Mouse (Mus musculus) liver, embryonic 11.5 days (tissue): ENCODE measurements around the gene Itgal. TPM values are rescaled to one million over a fixed set of nuclear protein-coding genes. Genes with fewer than 3 reads are reported as not detected.

ENCODE experiments used
- ATAC-seq: fragments of 200-750 bp; cut with Nextera tagmentation; replicated peaks from 2 replicates; pipeline ENCODE4 v1.8.0; 2017; ENCODE audit warnings: moderate number of reproducible peaks, mild to moderate bottlenecking, moderate TSS enrichment, moderate library complexity; ENCODE audit not compliant: low FRiP score
- DNase-seq: peaks from one replicate; pipeline ENCODE4 v3.0.0-alpha.2; 2017; ENCODE audit warnings: low spot score
- H3K27ac ChIP-seq: fragments of 300-500 bp; sonication (generic); 2 replicates; pipeline ENCODE4 v1.5.1; 2014; ENCODE audit warnings: mild to moderate bottlenecking, low read depth, low read length, control low read depth
- H3K27me3 ChIP-seq: fragments of 300-500 bp; sonication (generic); replicated peaks from 2 replicates; pipeline ENCODE4 v1.6.1; 2014; ENCODE audit warnings: low read length, mixed read lengths; ENCODE audit not compliant: control insufficient read depth, insufficient read depth
- H3K36me3 ChIP-seq: fragments of 300-500 bp; sonication (generic); 2 replicates; pipeline ENCODE4 v1.6.1; 2014; ENCODE audit warnings: mild to moderate bottlenecking, low read length, moderate library complexity, mixed read lengths; ENCODE audit not compliant: control insufficient read depth, insufficient read depth
- H3K4me1 ChIP-seq: fragments of 300-500 bp; sonication (generic); replicated peaks from 2 replicates; pipeline ENCODE4 v1.6.1; 2014; ENCODE audit warnings: low read length, mixed read lengths; ENCODE audit not compliant: control insufficient read depth, insufficient read depth
- H3K4me2 ChIP-seq: fragments of 300-500 bp; sonication (generic); 2 replicates; pipeline ENCODE4 v1.6.1; 2014; ENCODE audit warnings: mild to moderate bottlenecking, control low read depth, moderate library complexity
- H3K4me3 ChIP-seq: fragments of 300-500 bp; sonication (generic); 2 replicates; pipeline ENCODE4 v1.5.1; 2014; ENCODE audit warnings: low read depth, low read length, control low read depth
- H3K9ac ChIP-seq: fragments of 300-500 bp; sonication (generic); 2 replicates; pipeline ENCODE4 v1.6.1; 2014; ENCODE audit warnings: low read depth, low read length, control low read depth
- H3K9me3 ChIP-seq: fragments of 300-500 bp; sonication (generic); 2 replicates; pipeline ENCODE4 v1.6.1; 2016; ENCODE audit warnings: low read length, inconsistent platforms, mixed read lengths; ENCODE audit not compliant: control insufficient read depth
- whole genome bisulfite sequencing: fragments of 180-500 bp; shearing (Covaris S2); extraction: QIAGEN DNeasy Blood & Tissue Kit; methylation state at CpG from one replicate; pipeline ENCODE4 v1.1.7; 2014; 5-methylcytosine and 5-hydroxymethylcytosine counted together
- polyA plus RNA-seq: library from polyadenylated mRNA; unstranded; fragments of >200 nt; fragmentation: Nextera tagmentation; extraction: Ambion mirVana; gene quantifications from 2 replicates; pipeline ENCODE4 v1.2.1, GENCODE M21; 2014

The Itgal gene
- polyA plus RNA-seq, 1 experiment from 2014 or later: 6.5 TPM

GRCm38 (mm10) chr7:127273118-127273923 lies 22.7 kb upstream of the Itgal start:
- ATAC-seq (peak; percentile 54), DNase-seq (no peak)
- 10% methylated on average over 50 of the region's 50 CpGs for whole genome bisulfite sequencing
- Histone ChIP-seq H3K9ac (peak overlapping the region; percentile 99), H3K36me3 (peaks cover 21% of the 10 kb centered on the region), H3K27me3 (no peaks in the 10 kb centered on the region), H3K4me3 (peak overlapping the region; percentile 99), H3K27ac (peak overlapping the region; percentile 90), H3K9me3 (no peaks in the 10 kb centered on the region), H3K4me1 (peaks cover 40% of the 10 kb centered on the region), H3K4me2 (peak overlapping the region; percentile 85)

GRCm38 (mm10) chr7:127273925-127274789 lies 21.9 kb upstream of the Itgal start, which contains the start of gene Sephs2:
Sephs2 (minus strand) TSS chr7:127274055.
- Histone ChIP-seq H3K4me3 (peak within 1 kb of the TSS; percentile 99), H3K9me3 (no peaks in the 10 kb centered on the region), H3K9ac (peak within 1 kb of the TSS; percentile 99), H3K4me1 (peaks cover 47% of the 10 kb centered on the region), H3K36me3 (peaks cover 19% of the 10 kb centered on the region), H3K27me3 (no peaks in the 10 kb centered on the region), H3K27ac (peak within 1 kb of the TSS; percentile 90), H3K4me2 (peak within 1 kb of the TSS; percentile 85)
- 2% methylated on average over 39 of the region's 39 CpGs for WGBS
- ATAC-seq (peak; percentile 89), DNase-seq (peak; percentile 90)

DNA sequence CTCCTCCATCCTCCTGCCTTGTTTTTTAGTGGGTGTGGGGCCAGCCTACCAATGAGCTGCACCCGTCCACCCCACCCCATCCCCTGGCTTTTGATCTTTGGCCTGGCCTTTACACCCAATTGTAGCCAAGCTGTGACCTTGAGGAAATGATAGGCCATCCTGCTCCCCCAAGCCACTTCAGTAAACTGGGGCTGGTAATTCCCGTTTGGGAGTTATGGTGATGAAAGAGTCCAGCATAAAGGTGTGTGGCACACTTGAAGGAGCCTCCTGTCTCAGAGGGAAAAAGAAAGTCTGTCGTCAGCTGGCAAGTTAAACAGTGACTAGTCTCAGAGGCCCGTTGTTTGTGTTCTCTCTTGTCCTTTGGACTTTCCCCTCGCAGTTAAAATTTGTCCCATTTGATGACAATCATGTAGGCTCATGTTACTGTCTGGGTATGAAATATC lies 19.5 kb upstream of the Itgal start:
- Histone ChIP-seq H3K4me2 (peak overlapping the region; percentile 22; the same call in 1 of the 2 replicates), H3K9me3 (no peaks in the 10 kb centered on the region), H3K4me1 (peaks cover 55% of the 10 kb centered on the region), H3K9ac (no peak overlapping the region), H3K27ac (peak overlapping the region; percentile 40), H3K27me3 (no peaks in the 10 kb centered on the region), H3K4me3 (no peak overlapping the region), H3K36me3 (peaks cover 11% of the 10 kb centered on the region)
- ATAC-seq (no peak), DNase-seq (no peak)
- 63% methylated on average over 5 of the region's 5 CpGs for WGBS

- 0 out of 2 replicates have a peak, but pooled peaks have one; percentile 27 for ATAC-seq
- no peak overlapping the region for H3K9ac ChIP-seq
These were observed 17.7 kb upstream of the Itgal start for GRCm38 (mm10) chr7:127278311-127278710.

DNA sequence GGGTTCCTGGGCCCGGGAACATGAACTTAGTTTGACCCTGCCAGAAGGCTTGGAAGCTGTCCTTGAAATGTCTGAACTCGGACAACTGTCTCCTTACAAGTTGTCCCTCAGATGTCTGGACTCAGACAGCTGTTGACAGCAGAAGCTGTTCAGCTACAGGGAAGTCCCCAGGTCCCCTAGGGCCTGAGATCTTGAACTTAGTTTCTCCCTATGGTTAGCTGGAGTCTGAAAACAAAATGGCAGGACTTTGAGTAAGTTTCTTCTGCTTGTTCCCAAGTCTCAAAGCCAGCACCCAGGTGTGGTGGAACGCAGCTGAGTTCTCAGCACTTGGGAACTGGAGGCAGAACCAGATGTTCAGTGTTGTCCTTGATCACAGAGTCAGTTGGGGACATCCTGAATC lies 16.0 kb upstream of the Itgal start:
- 74% methylated on average over 3 of the region's 3 CpGs for WGBS
- Histone ChIP-seq H3K9ac (no peak overlapping the region), H3K4me1 (peaks cover 32% of the 10 kb centered on the region), H3K27me3 (no peaks in the 10 kb centered on the region), H3K4me2 (no peak overlapping the region), H3K36me3 (no peaks in the 10 kb centered on the region), H3K27ac (no peak overlapping the region), H3K4me3 (no peak overlapping the region), H3K9me3 (no peaks in the 10 kb centered on the region)
- DNase-seq (no peak), ATAC-seq (no peak)

More at GRCm38 (mm10) chr7:127278311-127278710, 17.7 kb upstream of the Itgal start:
- Histone ChIP-seq H3K27ac (no peak overlapping the region), H3K4me3 (no peak overlapping the region), H3K4me2 (no peak overlapping the region), H3K9me3 (no peaks in the 10 kb centered on the region), H3K4me1 (peaks cover 41% of the 10 kb centered on the region), H3K36me3 (no peaks in the 10 kb centered on the region), H3K27me3 (no peaks in the 10 kb centered on the region)
- WGBS: 20% methylated on average over 8 of the region's 8 CpGs
- DNase-seq: no peak

GRCm38 (mm10) chr7:127281114-127281513 lies 14.9 kb upstream of the Itgal start:
- H3K9me3 ChIP-seq: no peaks in the 10 kb centered on the region
- 27% methylated on average over 4 of the region's 4 CpGs for WGBS
- no peak overlapping the region for H3K9ac ChIP-seq
- peaks cover 36% of the 10 kb centered on the region for H3K4me1 ChIP-seq
- DNase-seq (no peak), ATAC-seq (no peak)
- H3K27ac ChIP-seq: no peak overlapping the region
- no peaks in the 10 kb centered on the region for H3K27me3 ChIP-seq
- H3K36me3 ChIP-seq: no peaks in the 10 kb centered on the region
- H3K4me2 ChIP-seq: no peak overlapping the region
- H3K4me3 ChIP-seq: no peak overlapping the region

DNA sequence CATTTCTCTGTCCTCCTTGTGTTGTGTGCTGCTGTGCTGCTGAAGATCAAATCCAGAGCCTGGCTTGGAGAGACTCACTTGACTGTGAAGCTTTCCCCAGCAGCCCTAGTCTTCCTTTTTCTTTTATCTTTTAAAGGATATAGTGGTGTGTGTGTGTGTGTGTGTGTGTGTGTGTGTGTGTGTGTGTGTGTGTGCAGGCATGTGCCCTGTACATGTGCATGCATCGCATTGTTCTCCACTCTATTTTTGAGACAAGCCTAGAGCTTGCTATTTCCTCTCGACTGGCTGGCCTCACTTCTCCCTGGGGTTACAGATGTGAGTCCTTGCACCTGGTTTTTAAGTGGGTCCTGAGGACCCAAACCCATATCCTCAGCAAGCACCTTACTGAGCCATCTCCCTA lies 13.9 kb upstream of the Itgal start:
- no peak for ATAC-seq
- no peak for DNase-seq
- Histone ChIP-seq H3K9ac (no peak overlapping the region), H3K4me2 (no peak overlapping the region), H3K4me1 (peaks cover 36% of the 10 kb centered on the region), H3K27me3 (no peaks in the 10 kb centered on the region), H3K9me3 (no peaks in the 10 kb centered on the region), H3K36me3 (no peaks in the 10 kb centered on the region), H3K27ac (no peak overlapping the region), H3K4me3 (no peak overlapping the region)
- 75% methylated on average over 2 of the region's 2 CpGs for WGBS

- peak overlapping the region; percentile 12; the same call in 1 of the 2 replicates for H3K4me2 ChIP-seq
These were observed 10.9 kb upstream of the Itgal start for GRCm38 (mm10) chr7:127285154-127285553.

More at GRCm38 (mm10) chr7:127285154-127285553, 10.9 kb upstream of the Itgal start:
- ATAC-seq (peak; percentile 87), DNase-seq (no peak)
- Histone ChIP-seq H3K9me3 (no peaks in the 10 kb centered on the region; the same call in 1 of the 2 replicates), H3K4me3 (no peak overlapping the region), H3K27ac (peak overlapping the region; percentile 19; the same call in 1 of the 2 replicates), H3K27me3 (no peaks in the 10 kb centered on the region), H3K4me1 (peaks cover 13% of the 10 kb centered on the region), H3K36me3 (no peaks in the 10 kb centered on the region), H3K9ac (0 out of 2 replicates have a peak overlapping the region, but pooled peaks have one; percentile 34)
- 38% methylated on average over 9 of the region's 10 CpGs for WGBS
